Mouse (Mus musculus) E14TG2a.4 (cell line): ENCODE measurements around the gene Mapkapk3.

ENCODE experiments used
- CTCF ChIP-seq: conservative IDR thresholded peaks from 2 replicates; pipeline ENCODE4 v1.5.1; 2014; ENCODE audit warnings: low read length
- NANOG ChIP-seq: IDR thresholded peaks from 2 replicates; pipeline ENCODE4 v1.6.1; 2014; ENCODE audit warnings: borderline replicate concordance, low read length, mixed read lengths

GRCm38 (mm10) chr9:107279378-107280321 lies 10.0 kb downstream of the Mapkapk3 start:
- TF ChIP-seq CTCF, result no peak
- no peak; the same call in 1 of the 2 replicates for TF ChIP-seq NANOG
